In genomic region chr3:96547389-96547960, GRCm38 (mm10) we compare ENCODE assay signal across 8 mouse cellular contexts. TPM values are rescaled to one million over a fixed set of nuclear protein-coding genes. Genes with fewer than 3 reads are reported as not detected.
DNase-seq lines count a peak whose midpoint lies in the region; ATAC-seq and TF ChIP-seq lines count a peak whose summit lies in the region.

No protein-coding gene starts in this region.

- DNase-seq in Patski (ENCODE audit: low read depth, low spot score) = no peak
- peak; percentile 79 for DNase-seq in cerebellum, adult 8-10 months
- peak; percentile 65 for DNase-seq in forelimb bud, embryonic 11.5 days (ENCODE audit: low read depth, low spot score)
- DNase-seq in layer of hippocampus, postnatal 36 days = peak; percentile 64 to 80
- DNase-seq in lung, postnatal 25 days (ENCODE audit: low spot score) = peak; percentile 81
- DNase-seq in right cerebral cortex, adult 2 months (ENCODE audit: low spot score in 2 of 2) = peak; percentile 82 to 88
- DNase-seq in Muller cell, postnatal 12 days (ENCODE audit: inconsistent ontology term) = no peak

- H3K9ac ChIP-seq in hindbrain, embryonic 13.5 days = 0 out of 2 replicates have a peak overlapping the region, but pooled peaks have one; percentile 39

- CTCF ChIA-PET in Patski (lab: Charles Lee) = interaction anchor here (1.0 to 20.5 kb wide), 5 partner anchors 11 to 93 kb away, joined by 3 to 312 read pairs (median 4); partner anchors contain the start of gene Gm16253

- H3K27me3 ChIP-seq in Patski = no peaks in the 10 kb centered on the region
- peaks cover 16% of the 10 kb centered on the region; the same call in 1 of the 2 replicates for H3K27me3 ChIP-seq in hindbrain, embryonic 13.5 days

- peak overlapping the region; percentile 30 for H3K4me2 ChIP-seq in hindbrain, embryonic 13.5 days

- TF ChIP-seq CTCF in Patski (IDR thresholded peaks at IDR 0.05) = peak; percentile 98

- in situ Hi-C loops in Patski (cut with MboI; ENCODE audit: low pct_unique_long_range_greater_than_20kb) = no loop called here

- POLR2A ChIA-PET in Patski (lab: Charles Lee) = interaction anchor here (0.8 kb wide), 1 partner anchor 14 kb away, joined by 3 read pairs; no protein-coding TSS in a partner anchor

- H3K4me1 ChIP-seq in hindbrain, embryonic 13.5 days (replicated peaks) = no peaks in the 10 kb centered on the region

- H3K27ac ChIP-seq in hindbrain, embryonic 13.5 days = no peak overlapping the region

- no peaks in the 10 kb centered on the region for H3K9me3 ChIP-seq in hindbrain, embryonic 13.5 days

- H3K4me3 ChIP-seq in hindbrain, embryonic 13.5 days = no peak overlapping the region

- no peak for ATAC-seq in Patski
- no peak for ATAC-seq in hindbrain, embryonic 13.5 days (ENCODE audit: low FRiP score)

- 11% methylated on average over 14 of the region's 14 CpGs for WGBS in hindbrain, embryonic 13.5 days

- no peaks in the 10 kb centered on the region for H3K36me3 ChIP-seq in hindbrain, embryonic 13.5 days

RNA-seq across cellular contexts. Expression of gene Txnip, which starts 10.3 kb away (rescaled TPM):
- 338 TPM for polyA plus RNA-seq in Patski (2021)
- polyA plus RNA-seq in hindbrain, embryonic 13.5 days (2015; fragmentation: Nextera tagmentation; extraction: Ambion mirVana) = 60.5 and 67.6 TPM in 2 replicates
- 10 to 100 TPM; 20.7 to 32.2 TPM for total RNA-seq in layer of hippocampus, postnatal 36 days (2021)

RNA-seq across cellular contexts. Expression of gene Hfe2, which starts 22.5 kb away (rescaled TPM):
- polyA plus RNA-seq in Patski (2021) = not detected
- polyA plus RNA-seq in hindbrain, embryonic 13.5 days (2015; fragmentation: Nextera tagmentation; extraction: Ambion mirVana) = 0.89 and 0.92 TPM in 2 replicates
- under 1 TPM in 1 of 2 experiments, not detected in 1; 0.25 TPM for total RNA-seq in layer of hippocampus, postnatal 36 days (2021)

RNA-seq across cellular contexts. Expression of gene Gm16253, which starts 29.3 kb away (rescaled TPM):
- 1.9 TPM for polyA plus RNA-seq in Patski (2021)
- 1.2 and 1.6 TPM in 2 replicates for polyA plus RNA-seq in hindbrain, embryonic 13.5 days (2015; fragmentation: Nextera tagmentation; extraction: Ambion mirVana)
- total RNA-seq in layer of hippocampus, postnatal 36 days (2021) = not detected

RNA-seq across cellular contexts. Expression of gene Polr3gl, which starts 46.5 kb away (rescaled TPM):
- 33.6 TPM for polyA plus RNA-seq in Patski (2021)
- polyA plus RNA-seq in hindbrain, embryonic 13.5 days (2015; fragmentation: Nextera tagmentation; extraction: Ambion mirVana) = 38.3 and 39.3 TPM in 2 replicates
- total RNA-seq in layer of hippocampus, postnatal 36 days (2021) = 10 to 100 TPM; 32.4 to 34.2 TPM

RNA-seq across cellular contexts. Expression of gene Ankrd34a, which starts 49.0 kb away (rescaled TPM):
- 0.62 TPM for polyA plus RNA-seq in Patski (2021)
- polyA plus RNA-seq in hindbrain, embryonic 13.5 days (2015; fragmentation: Nextera tagmentation; extraction: Ambion mirVana) = 9.7 and 10.5 TPM in 2 replicates
- 10 to 100 TPM; 49.9 to 51.5 TPM for total RNA-seq in layer of hippocampus, postnatal 36 days (2021)

Comparison
In these comparisons a context has a peak if more than half of its experiments do, and no peak if none do; other contexts are left out.
1. DNase-seq: peak in cerebellum, adult 8-10 months (single experiment), forelimb bud, embryonic 11.5 days (single experiment), layer of hippocampus, postnatal 36 days (2 of 2), lung, postnatal 25 days (single experiment) and right cerebral cortex, adult 2 months (2 of 2); none in Patski (single experiment) and Muller cell, postnatal 12 days (single experiment).